In the genomic region with DNA sequence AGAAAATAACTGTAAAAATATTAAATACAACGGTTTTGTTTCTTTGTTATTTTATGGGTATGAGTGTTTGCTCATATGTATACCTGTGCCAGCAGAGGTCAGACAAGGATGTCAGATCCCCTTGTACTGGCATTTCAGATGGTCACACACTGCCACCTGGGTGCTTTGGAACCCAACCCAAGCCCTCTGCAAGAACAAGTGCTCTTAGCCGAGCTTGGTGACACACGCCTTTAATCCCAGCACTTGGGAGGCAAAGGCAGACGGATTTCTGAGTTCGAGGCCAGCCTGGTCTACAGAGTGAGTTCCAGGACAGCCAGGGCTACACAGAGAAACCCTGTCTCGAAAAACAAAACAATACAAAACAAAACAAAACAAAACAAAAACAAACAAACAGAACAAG, we compare ENCODE assay signal across 6 mouse cellular contexts. TPM values are rescaled to one million over a fixed set of nuclear protein-coding genes. Genes with fewer than 3 reads are reported as not detected.
"Had no signal": no experiment of that assay in that cellular context is flagged by ENCODE, and none has a peak within 500 bp of the region (broad histone marks: within the 10 kb centered on the region; RNA-seq: fewer than 3 reads in every experiment).

No protein-coding gene starts in this region.

RNA-seq across cellular contexts. Expression of a gene that starts 3.6 kb away (rescaled TPM):
- total RNA-seq: left cerebral cortex, postnatal 14 days; liver, adult 2 months; midbrain, postnatal 0 days had no signal
- polyA plus RNA-seq: limb, embryonic 11.5 days; midbrain, embryonic 13.5 days; midbrain, embryonic 15.5 days; midbrain, postnatal 0 days had no signal
